Mouse (Mus musculus) testis, adult 2 months (tissue): Measurements from ENCODE around the gene Pofut1. TPM values are rescaled to one million over a fixed set of nuclear protein-coding genes. Genes with fewer than 3 reads are reported as not detected.

Source experiments
- H3K27ac ChIP-seq: fragments of 200-500 bp; 2 replicates; pipeline ENCODE4 v1.5.1; 2012; ENCODE audit warnings: low read depth, low read length; ENCODE audit not compliant: control insufficient read depth, insufficient read depth
- H3K27me3 ChIP-seq: fragments of 200-500 bp; 2 replicates; pipeline ENCODE4 v1.6.1; 2012; ENCODE audit warnings: mild to moderate bottlenecking, low read length, moderate library complexity; ENCODE audit not compliant: control insufficient read depth, insufficient read depth
- H3K36me3 ChIP-seq: fragments of 200-500 bp; 2 replicates; pipeline ENCODE4 v1.6.1; 2012; ENCODE audit warnings: mild to moderate bottlenecking, low read length; ENCODE audit not compliant: control insufficient read depth, insufficient read depth
- H3K4me1 ChIP-seq: fragments of 200-500 bp; 2 replicates; pipeline ENCODE4 v1.6.1; 2012; ENCODE audit warnings: low read length; ENCODE audit not compliant: control insufficient read depth, insufficient read depth
- H3K4me3 ChIP-seq: fragments of 200-500 bp; 2 replicates; pipeline ENCODE4 v1.5.1; 2012; ENCODE audit warnings: low read depth, mild to moderate bottlenecking, low read length, moderate library complexity, mixed read lengths; ENCODE audit not compliant: control insufficient read depth
- CTCF ChIP-seq: fragments of 200-500 bp; IDR thresholded peaks from 2 replicates; pipeline ENCODE4 v1.5.1; 2012; ENCODE audit warnings: low read depth, mild to moderate bottlenecking, inconsistent platforms, low read length, moderate library complexity; ENCODE audit not compliant: control insufficient read depth, insufficient read depth, insufficient replicate concordance
- POLR2A ChIP-seq: fragments of 200-500 bp; IDR thresholded peaks from 2 replicates; pipeline ENCODE4 v1.6.1; 2012; ENCODE audit warnings: low read depth, mild to moderate bottlenecking, inconsistent platforms, low read length, moderate library complexity; ENCODE audit not compliant: control insufficient read depth
- polyA plus RNA-seq: library from polyadenylated mRNA; depleted of rRNA; stranded (reverse); fragments of >200 nt; gene quantifications from 2 replicates; pipeline ENCODE4 v1.2.3, GENCODE M21; 2012

Pofut1 gene
- polyA plus RNA-seq, 1 experiment = 10.8 TPM

DNA sequence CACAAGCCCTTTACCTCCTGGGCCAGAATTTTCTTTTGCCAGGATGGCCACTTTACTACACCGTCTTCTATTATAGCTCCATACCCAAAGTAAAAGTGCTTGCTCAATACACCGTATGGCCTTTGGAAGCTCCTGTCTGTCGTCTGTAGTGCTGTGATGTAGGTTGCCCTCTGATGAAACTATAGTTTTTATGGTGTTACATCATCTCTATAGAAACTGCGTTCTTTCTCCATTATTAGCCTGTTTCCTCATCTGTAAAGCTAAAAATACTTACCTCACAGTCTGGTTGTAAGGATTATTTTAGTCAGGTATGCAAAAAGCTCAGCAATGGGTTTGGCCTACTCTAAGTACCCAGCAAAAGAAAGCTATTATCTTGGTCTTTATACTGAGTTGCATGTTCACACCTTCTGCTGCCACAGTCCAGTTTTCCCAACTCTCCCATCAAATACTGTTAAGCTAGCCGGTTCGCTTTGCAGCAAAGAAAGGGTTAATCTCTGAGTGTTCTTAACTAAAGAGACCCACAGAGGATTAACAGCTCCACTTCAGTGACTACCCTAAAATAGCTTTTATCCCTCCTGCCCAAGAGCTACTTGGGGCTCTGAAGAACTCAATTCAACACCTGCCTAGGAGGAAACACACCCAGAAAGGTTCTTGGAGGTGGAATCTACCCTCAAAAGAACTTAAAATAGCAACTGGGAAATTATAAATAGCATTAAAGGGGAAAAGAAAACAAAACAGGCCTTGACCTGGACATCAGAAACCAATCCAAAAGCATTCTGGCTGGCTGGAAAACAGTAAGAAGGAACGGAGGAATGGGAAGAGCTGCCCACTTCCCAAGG lies 2.1 kb upstream of the Pofut1 start:
- H3K36me3 ChIP-seq = no peaks in the 10 kb centered on the region
- H3K27ac ChIP-seq = no peak overlapping the region; the same call in 1 of the 2 replicates
- peaks cover 11% of the 10 kb centered on the region for H3K4me1 ChIP-seq
- TF ChIP-seq CTCF = no peak
- peak overlapping the region; percentile 97 for H3K4me3 ChIP-seq
- no peaks in the 10 kb centered on the region for H3K27me3 ChIP-seq

DNA sequence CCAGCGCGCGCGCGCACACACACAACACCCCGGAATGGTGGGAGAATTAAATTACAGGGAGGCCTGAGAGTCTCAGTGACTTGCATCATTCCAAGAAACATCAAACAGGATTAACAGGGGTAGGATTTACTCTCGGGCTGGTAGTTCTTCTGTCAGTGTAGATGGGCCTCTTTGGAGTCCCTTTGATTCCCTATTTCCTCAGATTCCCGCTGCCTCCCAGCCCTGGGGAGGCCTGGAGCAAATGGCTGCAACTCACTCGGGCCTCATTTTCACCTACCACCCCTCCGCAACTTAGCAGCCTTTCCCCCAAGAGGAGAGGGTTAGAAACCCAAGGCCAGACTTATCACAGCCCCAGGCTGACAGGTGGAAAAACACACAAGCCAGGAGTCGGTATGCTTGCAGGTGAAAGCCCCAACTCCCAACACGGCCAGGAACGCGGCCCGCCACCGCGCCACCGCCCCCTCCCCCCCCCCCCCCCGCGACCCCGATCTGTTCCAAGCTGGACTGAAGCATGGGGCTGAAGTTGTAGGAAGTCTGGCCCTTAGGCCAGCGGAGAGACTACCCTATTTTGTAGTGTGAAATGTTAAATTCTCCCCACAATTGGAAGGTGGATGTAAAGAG lies 1.4 kb upstream of the Pofut1 start:
- Histone ChIP-seq H3K4me1 (peaks cover 11% of the 10 kb centered on the region), H3K4me3 (peak overlapping the region; percentile 97), H3K27me3 (no peaks in the 10 kb centered on the region), H3K36me3 (peaks cover under 1% of the 10 kb centered on the region; the same call in 1 of the 2 replicates), H3K27ac (peak overlapping the region; percentile 86)
- TF ChIP-seq POLR2A = no peak
- TF ChIP-seq CTCF = no peak

DNA sequence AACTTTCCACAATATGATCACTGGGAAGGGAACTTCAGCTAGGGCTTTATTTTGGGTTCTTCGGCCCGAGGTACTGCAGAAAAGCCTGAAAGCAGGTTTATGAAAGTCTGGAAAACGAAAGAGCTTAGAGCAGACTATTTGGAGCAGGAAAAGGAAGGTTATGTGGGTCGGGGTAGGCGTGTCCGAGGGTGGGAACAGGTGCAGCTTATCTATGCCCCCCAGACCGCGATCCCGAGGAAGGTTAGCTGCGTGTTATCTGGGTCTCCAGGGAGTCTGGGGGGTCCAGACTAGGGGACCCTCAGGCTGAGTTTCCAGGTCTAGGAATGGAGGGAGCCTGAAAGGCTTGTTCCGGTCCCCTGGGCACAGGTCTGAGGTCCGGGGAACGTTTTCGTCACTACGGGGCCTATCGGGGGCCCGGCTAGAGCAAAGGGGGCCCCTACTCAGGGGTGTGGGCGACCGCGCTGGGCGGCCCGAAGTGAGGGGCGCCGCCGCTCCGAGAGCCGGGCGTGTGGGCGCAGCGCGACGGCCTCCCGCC lies 565 bp upstream of the Pofut1 start:
- peaks cover 2% of the 10 kb centered on the region; the same call in 1 of the 2 replicates for H3K36me3 ChIP-seq

DNA sequence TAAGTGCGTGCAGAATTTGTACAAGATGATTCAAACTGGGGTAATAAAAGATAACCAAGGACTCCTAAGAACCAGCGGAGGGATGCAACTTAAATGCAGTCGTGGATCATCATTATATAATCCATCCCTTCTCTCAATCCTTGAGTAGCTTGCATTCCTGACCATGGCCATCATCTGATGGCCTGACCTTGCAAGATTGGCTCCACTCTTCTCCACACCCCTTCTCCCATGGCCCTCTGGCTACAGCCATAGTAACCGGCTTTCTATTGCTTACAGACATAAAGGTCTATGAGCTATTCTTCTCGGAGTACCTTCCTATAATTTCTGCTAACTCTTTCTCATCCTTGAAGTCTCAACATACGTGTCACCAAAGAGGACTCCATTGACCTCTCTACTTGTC lies 823 bp downstream of the Pofut1 start:
- peak overlapping the region; percentile 36; the same call in 1 of the 2 replicates for H3K4me3 ChIP-seq
- H3K4me1 ChIP-seq = peaks cover 11% of the 10 kb centered on the region
- no peak overlapping the region for H3K27ac ChIP-seq
- H3K36me3 ChIP-seq = peaks cover 2% of the 10 kb centered on the region; the same call in 1 of the 2 replicates
- TF ChIP-seq CTCF (no peak), POLR2A (no peak)
- no peaks in the 10 kb centered on the region for H3K27me3 ChIP-seq

More for the DNA sequence above, 565 bp upstream of the Pofut1 start:
- peak overlapping the region; percentile 97 for H3K4me3 ChIP-seq
- TF ChIP-seq CTCF (no peak), POLR2A (no peak)
- H3K4me1 ChIP-seq = peaks cover 11% of the 10 kb centered on the region
- H3K27me3 ChIP-seq = no peaks in the 10 kb centered on the region
- peak overlapping the region; percentile 86 for H3K27ac ChIP-seq

DNA sequence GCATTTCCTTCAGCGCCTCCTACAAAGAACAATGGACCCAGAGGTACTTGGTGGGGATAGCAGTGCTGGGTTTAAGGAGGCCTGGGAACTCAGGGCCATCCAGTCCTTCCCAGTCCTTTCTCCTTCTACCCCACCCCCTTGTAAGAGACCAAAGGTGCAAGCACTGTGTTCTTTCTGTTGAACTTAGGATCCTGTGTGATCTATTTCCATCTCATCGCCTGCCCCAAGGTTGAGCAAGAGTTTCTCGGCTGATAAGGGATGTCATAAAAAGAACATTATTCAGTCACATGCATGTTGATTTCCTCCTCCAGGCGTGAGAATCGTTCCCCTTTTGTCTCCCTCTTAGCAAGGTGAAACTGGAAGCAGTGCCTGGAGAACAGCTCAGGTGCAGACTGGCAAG lies 8.4 kb downstream of the Pofut1 start:
- no peaks in the 10 kb centered on the region for H3K27me3 ChIP-seq
- peaks cover 2% of the 10 kb centered on the region; the same call in 1 of the 2 replicates for H3K36me3 ChIP-seq
- no peak overlapping the region for H3K27ac ChIP-seq
- no peaks in the 10 kb centered on the region for H3K4me1 ChIP-seq
- H3K4me3 ChIP-seq = no peak overlapping the region
- TF ChIP-seq POLR2A (no peak), CTCF (no peak)

DNA sequence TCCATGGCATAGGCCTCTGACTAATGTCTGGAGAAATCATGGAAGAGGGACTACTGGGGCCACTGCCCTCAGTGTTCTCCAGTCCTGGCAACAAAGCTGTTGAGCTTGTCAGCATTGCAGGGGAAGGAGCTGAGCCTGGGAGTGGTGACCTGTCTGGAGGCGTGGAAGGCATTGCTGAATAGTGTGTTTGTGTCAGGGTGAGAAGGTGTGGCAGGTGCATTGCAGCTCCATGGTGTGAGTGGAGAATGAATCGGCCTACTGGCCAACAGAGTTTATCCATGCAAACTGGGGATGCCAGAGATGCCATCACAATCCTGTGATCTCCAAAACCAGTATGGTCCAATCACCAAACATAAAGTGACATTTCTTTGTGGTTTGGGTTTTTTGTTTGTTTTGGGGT lies 15.3 kb downstream of the Pofut1 start:
- no peaks in the 10 kb centered on the region for H3K36me3 ChIP-seq
- H3K4me3 ChIP-seq = no peak overlapping the region
- TF ChIP-seq POLR2A = no peak
- no peak for TF ChIP-seq CTCF
- H3K27me3 ChIP-seq = no peaks in the 10 kb centered on the region
- no peak overlapping the region for H3K27ac ChIP-seq
- H3K4me1 ChIP-seq = no peaks in the 10 kb centered on the region
